Mouse (Mus musculus): Measurements from ENCODE around the gene Map4.

Map4 gene

DNA sequence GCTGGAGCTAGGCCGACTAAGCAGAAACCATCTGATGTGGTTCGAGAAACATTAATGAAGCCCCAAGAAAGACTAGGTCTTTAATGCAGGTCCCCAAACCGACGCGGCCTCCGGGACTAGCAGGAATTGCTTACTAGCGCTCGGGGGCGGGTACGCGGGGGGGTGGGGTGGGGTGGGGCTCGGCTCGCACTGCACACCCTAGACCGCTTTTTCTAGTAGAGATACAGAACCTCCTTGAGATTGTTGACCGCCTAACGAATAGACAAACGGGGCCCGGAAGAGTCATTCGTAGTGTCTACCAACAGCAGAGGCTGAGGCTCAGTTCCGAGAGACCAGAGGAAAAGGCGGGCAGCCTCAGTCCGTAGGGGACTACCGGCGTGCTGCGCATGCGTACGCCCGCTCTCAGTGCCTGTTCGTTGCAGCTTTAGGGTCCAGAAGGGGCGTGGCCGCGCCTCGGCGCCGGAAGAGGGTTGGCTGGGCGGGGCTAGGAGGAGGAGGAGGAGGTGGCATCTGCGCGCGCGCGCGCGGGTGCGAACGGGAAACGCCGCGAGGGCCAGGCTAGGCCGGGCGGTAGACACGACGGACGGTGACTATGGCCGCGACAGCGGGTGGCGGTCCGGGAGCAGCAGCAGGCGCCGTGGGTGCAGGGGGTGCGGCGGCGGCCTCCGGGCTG lies 200.4 kb downstream of the Map4 start:
- peak; percentile 99 for DNase-seq (ENCODE audit: low spot score)

DNA sequence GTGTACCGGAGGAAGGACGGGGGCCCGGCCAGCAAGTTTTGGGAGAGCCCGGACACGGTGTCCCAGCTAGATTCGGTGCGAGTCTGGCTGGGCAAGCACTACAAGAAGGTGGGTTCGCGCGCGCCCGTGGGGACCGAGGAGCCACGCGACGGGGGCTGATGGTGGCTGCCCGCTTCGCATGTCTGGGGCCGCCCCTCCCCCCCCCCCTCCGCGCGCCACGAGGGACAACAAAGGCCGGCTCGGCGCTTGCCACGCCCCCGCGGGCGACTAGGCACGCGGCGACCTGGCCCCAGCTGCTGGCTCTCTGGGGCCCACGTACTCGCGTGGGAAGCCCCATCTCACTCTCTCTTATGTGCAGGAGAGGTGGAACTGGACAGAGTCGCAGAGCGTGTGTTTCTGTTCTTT lies 200.9 kb downstream of the Map4 start:
- DNase-seq (ENCODE audit: low spot score), result no peak

DNA sequence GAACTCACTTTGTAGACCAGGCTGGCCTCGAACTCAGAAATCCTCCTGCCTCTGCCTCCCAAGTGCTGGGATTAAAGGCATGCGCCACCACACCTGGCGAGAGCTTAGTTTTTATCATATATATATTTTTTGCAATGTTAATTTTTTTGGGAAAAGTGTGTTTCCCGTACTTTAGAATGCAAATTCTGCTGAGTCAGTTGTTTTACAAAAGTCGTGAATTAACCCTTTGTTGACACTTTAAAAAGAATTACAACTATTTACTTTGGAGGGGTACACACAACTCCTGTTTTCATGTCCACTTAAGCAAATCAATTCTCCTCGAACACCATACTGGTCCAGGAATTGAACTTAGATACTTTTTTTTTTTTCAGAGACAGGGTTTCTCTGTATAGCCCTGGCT lies 201.7 kb downstream of the Map4 start:
- no peak for DNase-seq (ENCODE audit: low spot score)
